Mouse (Mus musculus) heart, embryonic 11.5 days (tissue): ENCODE results near the gene Macrod1. TPM values are rescaled to one million over a fixed set of nuclear protein-coding genes. Genes with fewer than 3 reads are reported as not detected.
A peak's percentile ranks its signal among the peaks of the same experiment; 100 is the strongest.

Experiments used
- ATAC-seq: fragments of 200-750 bp; cut with Nextera tagmentation; replicated peaks from 2 replicates; pipeline ENCODE4 v1.8.0; 2017; ENCODE audit warnings: moderate library complexity; ENCODE audit not compliant: insufficient number of reproducible peaks, low FRiP score, low TSS enrichment
- H3K27ac ChIP-seq: fragments of 300-500 bp; sonication (generic); 2 replicates; pipeline ENCODE4 v1.5.1; 2014; ENCODE audit warnings: mild to moderate bottlenecking, low read depth, low read length
- H3K27me3 ChIP-seq: fragments of 300-500 bp; sonication (generic); 2 replicates; pipeline ENCODE4 v1.6.1; 2014; ENCODE audit warnings: mild to moderate bottlenecking, low read length, mixed read lengths; ENCODE audit not compliant: control insufficient read depth, insufficient read depth
- H3K36me3 ChIP-seq: fragments of 300-500 bp; sonication (generic); 2 replicates; pipeline ENCODE4 v1.6.1; 2014; ENCODE audit warnings: mild to moderate bottlenecking, low read length, moderate library complexity, mixed read lengths; ENCODE audit not compliant: control insufficient read depth, insufficient read depth
- H3K4me1 ChIP-seq: fragments of 300-500 bp; sonication (generic); 2 replicates; pipeline ENCODE4 v1.6.1; 2014; ENCODE audit warnings: low read length; ENCODE audit not compliant: control insufficient read depth, insufficient read depth
- H3K4me2 ChIP-seq: fragments of 300-500 bp; sonication (generic); 2 replicates; pipeline ENCODE4 v1.6.1; 2014; ENCODE audit warnings: mild to moderate bottlenecking, moderate library complexity
- H3K4me3 ChIP-seq: fragments of 300-500 bp; sonication (generic); 2 replicates; pipeline ENCODE4 v1.5.1; 2014; ENCODE audit warnings: low read depth, low read length
- H3K9ac ChIP-seq: fragments of 300-500 bp; sonication (generic); 2 replicates; pipeline ENCODE4 v1.6.1; 2014; ENCODE audit warnings: mild to moderate bottlenecking, low read depth, low read length, moderate library complexity
- H3K9me3 ChIP-seq: fragments of 300-500 bp; sonication (generic); replicated peaks from 2 replicates; pipeline ENCODE4 v1.6.1; 2016; ENCODE audit warnings: low read length; ENCODE audit not compliant: control insufficient read depth
- WGBS: fragments of 180-500 bp; shearing (Covaris S2); extraction: QIAGEN DNeasy Blood & Tissue Kit; methylation state at CpG from one replicate; pipeline ENCODE4 v1.1.7; 2014; ENCODE audit not compliant: insufficient replicate concordance; 5-methylcytosine and 5-hydroxymethylcytosine counted together
- polyA plus RNA-seq: library from polyadenylated mRNA; unstranded; fragments of >200 nt; fragmentation: Nextera tagmentation; extraction: Ambion mirVana; gene quantifications from 2 replicates; pipeline ENCODE4 v1.2.1, GENCODE M21; 2014

Gene Macrod1
- polyA plus RNA-seq, 1 experiment from 2014 or later = 13.3 TPM

DNA sequence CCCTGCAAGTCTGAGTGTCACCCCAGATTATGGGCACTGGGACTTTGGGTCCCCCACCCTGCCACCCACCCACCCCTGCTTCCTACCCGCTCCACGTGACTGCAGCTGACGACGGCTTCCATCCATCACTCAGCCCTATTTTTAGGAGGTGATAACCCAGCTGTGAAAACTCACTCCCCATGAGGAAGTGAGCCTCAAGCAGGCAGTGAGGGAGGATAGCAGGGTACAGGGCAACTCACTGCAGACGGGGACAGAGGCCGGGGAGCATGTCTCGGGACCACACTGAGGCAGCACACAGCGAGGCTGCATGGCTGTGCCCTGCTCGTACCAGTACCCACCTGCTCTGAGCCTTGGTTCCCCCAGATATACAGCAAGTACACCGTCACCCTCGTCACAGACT, 73.7 kb downstream of the Macrod1 start:
- Histone ChIP-seq H3K4me1 (peaks cover 41% of the 10 kb centered on the region), H3K9ac (0 out of 2 replicates have a peak overlapping the region, but pooled peaks have one; percentile 55)

DNA sequence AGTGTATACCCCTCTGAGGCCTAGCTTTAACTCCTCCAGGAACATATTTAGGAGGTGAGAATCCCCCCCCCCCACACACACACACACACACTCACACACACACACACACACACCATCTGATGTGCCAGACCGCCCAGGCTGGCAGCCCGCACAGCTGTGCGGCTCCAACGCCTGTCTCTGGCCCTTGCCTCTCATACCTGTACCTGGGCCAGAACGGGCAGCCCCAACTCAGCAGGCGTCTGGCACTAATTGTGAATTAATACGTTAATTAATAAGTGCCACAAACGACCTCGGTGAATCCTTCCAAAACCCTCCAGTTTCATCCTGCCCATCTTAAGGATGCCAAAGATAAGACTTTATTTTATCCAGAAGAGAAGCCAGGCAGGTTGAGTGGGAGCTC, 76.8 kb downstream of the Macrod1 start:
- 86% methylated on average over 9 of the region's 9 CpGs for WGBS
- H3K36me3 ChIP-seq = no peaks in the 10 kb centered on the region; the same call in 1 of the 2 replicates
- no peak overlapping the region for H3K9ac ChIP-seq
- no peaks in the 10 kb centered on the region for H3K9me3 ChIP-seq
- peaks cover 63% of the 10 kb centered on the region for H3K4me1 ChIP-seq
- H3K27ac ChIP-seq = no peak overlapping the region
- H3K4me3 ChIP-seq = no peak overlapping the region
- peaks cover 29% of the 10 kb centered on the region for H3K27me3 ChIP-seq
- H3K4me2 ChIP-seq = no peak overlapping the region
- ATAC-seq = no peak

More for the DNA sequence above, 73.7 kb downstream of the Macrod1 start:
- Histone ChIP-seq H3K4me2 (no peak overlapping the region), H3K36me3 (no peaks in the 10 kb centered on the region), H3K27me3 (peaks cover 11% of the 10 kb centered on the region), H3K4me3 (no peak overlapping the region), H3K9me3 (no peaks in the 10 kb centered on the region), H3K27ac (peak overlapping the region; percentile 47; the same call in 1 of the 2 replicates)
- WGBS = 36% methylated on average over 11 of the region's 11 CpGs
- no peak for ATAC-seq

GRCm38 (mm10) chr19:7134631-7135091, 78.1 kb downstream of the Macrod1 start:
- H3K9ac ChIP-seq = peak overlapping the region; percentile 39; the same call in 1 of the 2 replicates
- H3K4me1 ChIP-seq = peaks cover 55% of the 10 kb centered on the region
- H3K4me2 ChIP-seq = peak overlapping the region; percentile 8; the same call in 1 of the 2 replicates
- peaks cover 33% of the 10 kb centered on the region for H3K27me3 ChIP-seq
- 19% methylated on average over 17 of the region's 17 CpGs for WGBS
- H3K36me3 ChIP-seq = no peaks in the 10 kb centered on the region; the same call in 1 of the 2 replicates
- no peak overlapping the region for H3K4me3 ChIP-seq
- no peak for ATAC-seq
- peak overlapping the region; percentile 82 for H3K27ac ChIP-seq
- H3K9me3 ChIP-seq = no peaks in the 10 kb centered on the region

DNA sequence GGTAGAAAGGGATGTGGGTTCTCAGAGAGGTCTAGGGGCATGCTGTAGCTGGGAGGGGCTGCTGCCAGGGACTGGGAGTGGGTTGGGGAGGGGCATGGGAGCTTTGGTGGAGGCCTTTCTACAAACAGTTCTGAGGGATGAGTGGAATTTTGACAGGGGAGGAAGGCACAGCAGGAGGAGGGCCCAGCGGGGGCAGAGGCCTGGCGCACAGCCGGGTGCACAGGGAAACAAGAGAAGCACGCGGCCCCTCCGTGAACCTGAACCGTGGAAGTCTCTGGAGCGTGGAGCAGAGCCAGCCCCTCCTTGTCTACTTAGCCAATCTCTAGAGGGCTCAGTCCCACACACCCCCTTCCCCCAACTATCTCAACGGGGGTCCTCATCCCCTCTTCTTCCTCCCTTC, 78.9 kb downstream of the Macrod1 start:
- Histone ChIP-seq H3K9ac (0 out of 2 replicates have a peak overlapping the region, but pooled peaks have one; percentile 34), H3K36me3 (no peaks in the 10 kb centered on the region; the same call in 1 of the 2 replicates), H3K4me3 (no peak overlapping the region), H3K4me2 (no peak overlapping the region), H3K9me3 (no peaks in the 10 kb centered on the region), H3K4me1 (peaks cover 47% of the 10 kb centered on the region), H3K27me3 (peaks cover 33% of the 10 kb centered on the region), H3K27ac (peak overlapping the region; percentile 82)
- WGBS = 12% methylated on average over 9 of the region's 9 CpGs
- ATAC-seq = no peak

GRCm38 (mm10) chr19:7136016-7136415, 79.4 kb downstream of the Macrod1 start:
- Histone ChIP-seq H3K27me3 (peaks cover 33% of the 10 kb centered on the region), H3K4me2 (0 out of 2 replicates have a peak overlapping the region, but pooled peaks have one; percentile 1), H3K27ac (peak overlapping the region; percentile 57; the same call in 1 of the 2 replicates), H3K9me3 (no peaks in the 10 kb centered on the region), H3K36me3 (no peaks in the 10 kb centered on the region; the same call in 1 of the 2 replicates), H3K9ac (peak overlapping the region; percentile 50; the same call in 1 of the 2 replicates), H3K4me3 (no peak overlapping the region), H3K4me1 (peaks cover 43% of the 10 kb centered on the region)
- WGBS = 19% methylated on average over 9 of the region's 9 CpGs
- no peak for ATAC-seq

DNA sequence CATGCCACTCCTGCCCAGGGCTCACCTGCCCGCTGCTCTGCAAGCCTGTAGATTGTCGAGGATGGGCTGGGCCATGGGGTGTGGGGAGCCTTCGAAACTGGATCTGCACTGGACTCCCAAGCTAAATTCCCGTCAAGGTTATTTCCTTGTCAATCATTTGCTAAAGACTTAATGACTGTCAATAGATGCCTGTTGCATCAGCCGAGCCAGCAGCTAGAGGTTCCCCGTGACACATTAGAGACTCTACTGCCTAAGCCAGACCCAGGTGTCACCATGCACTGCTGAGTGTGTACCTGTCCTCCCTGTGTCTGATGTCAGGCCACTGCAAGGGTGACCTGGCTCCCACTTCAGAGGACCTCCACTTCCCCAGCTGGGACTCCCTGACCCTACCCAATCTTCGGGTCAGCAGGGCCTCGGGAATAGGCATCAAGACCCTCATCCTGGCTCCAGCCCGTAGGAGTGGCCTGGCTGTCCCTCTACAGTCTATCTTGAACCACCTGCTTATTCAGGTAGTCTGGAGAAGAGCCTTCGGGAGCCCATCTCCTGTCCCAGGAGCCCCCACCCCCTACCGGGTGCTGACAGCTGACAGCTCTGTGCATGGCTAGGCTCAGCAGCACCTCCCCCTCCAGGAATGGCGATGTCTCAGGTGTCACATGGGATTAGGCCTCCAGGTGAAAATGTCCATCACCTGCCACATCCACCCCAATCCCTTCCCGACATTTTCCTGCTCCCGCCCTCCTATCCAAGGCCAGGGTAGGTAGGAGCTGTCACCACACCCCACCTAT, 80.3 kb downstream of the Macrod1 start:
- Histone ChIP-seq H3K9ac (peak overlapping the region; percentile 16; the same call in 1 of the 2 replicates), H3K4me2 (no peak overlapping the region), H3K4me1 (peaks cover 46% of the 10 kb centered on the region), H3K9me3 (no peaks in the 10 kb centered on the region), H3K27me3 (peaks cover 30% of the 10 kb centered on the region), H3K27ac (no peak overlapping the region), H3K36me3 (no peaks in the 10 kb centered on the region; the same call in 1 of the 2 replicates), H3K4me3 (no peak overlapping the region)
- WGBS = 29% methylated on average over 14 of the region's 14 CpGs
- ATAC-seq = no peak

DNA sequence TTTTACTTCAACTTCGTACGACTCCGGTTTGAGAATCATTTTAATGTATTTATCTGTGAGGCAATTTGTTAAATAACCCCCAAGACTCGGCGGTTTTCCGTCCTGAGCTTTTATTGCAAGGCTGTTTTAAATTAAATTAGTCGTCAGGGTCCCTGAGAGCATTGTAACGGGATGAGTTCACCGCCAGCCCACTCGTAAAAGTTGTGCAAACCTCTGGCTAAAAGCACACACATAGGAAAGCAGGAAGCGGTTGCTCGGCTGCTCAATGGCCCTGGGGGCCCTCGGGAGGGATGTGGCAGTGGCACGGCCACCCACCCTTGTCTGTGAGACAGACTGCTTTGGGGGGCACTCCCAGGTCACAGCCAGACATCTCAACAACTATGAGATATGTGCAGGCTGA, 81.7 kb downstream of the Macrod1 start:
- no peak overlapping the region for H3K4me2 ChIP-seq
- H3K9me3 ChIP-seq = no peaks in the 10 kb centered on the region
- H3K27ac ChIP-seq = no peak overlapping the region
- H3K36me3 ChIP-seq = no peaks in the 10 kb centered on the region; the same call in 1 of the 2 replicates
- peaks cover 50% of the 10 kb centered on the region for H3K4me1 ChIP-seq
- peaks cover 34% of the 10 kb centered on the region for H3K27me3 ChIP-seq
- H3K9ac ChIP-seq = no peak overlapping the region
- ATAC-seq = no peak
- WGBS = 70% methylated on average over 14 of the region's 14 CpGs
- no peak overlapping the region for H3K4me3 ChIP-seq

- Histone ChIP-seq H3K4me3 (no peak overlapping the region), H3K27me3 (peaks cover 38% of the 10 kb centered on the region), H3K4me1 (peaks cover 49% of the 10 kb centered on the region), H3K9me3 (no peaks in the 10 kb centered on the region), H3K36me3 (no peaks in the 10 kb centered on the region; the same call in 1 of the 2 replicates), H3K27ac (no peak overlapping the region), H3K9ac (0 out of 2 replicates have a peak overlapping the region, but pooled peaks have one; percentile 34), H3K4me2 (no peak overlapping the region)
- 55% methylated on average over 4 of the region's 4 CpGs for WGBS
- ATAC-seq = no peak
Observed at GRCm38 (mm10) chr19:7139321-7139720, 82.7 kb downstream of the Macrod1 start.
